Mouse (Mus musculus) myocyte (in vitro differentiated cells): ENCODE data around the gene Gimap9.

ENCODE experiments used
- MYOG ChIP-seq, 3 experiments: IDR thresholded peaks; one replicate each; pipeline ENCODE4 v1.6.1; 2011; ENCODE audit warnings: control low read depth in 2 of 3, low read depth in 2 of 3, mild to moderate bottlenecking in 2 of 3; ENCODE audit not compliant: insufficient read length in 2 of 3, control insufficient read depth in 1 of 3, insufficient read depth in 1 of 3
- POLR2A ChIP-seq: IDR thresholded peaks from one replicate; pipeline ENCODE4 v1.6.1; 2011; ENCODE audit warnings: low read depth, mild to moderate bottlenecking, control low read depth, moderate library complexity; ENCODE audit not compliant: insufficient read length
- POLR2AphosphoS2 ChIP-seq: IDR thresholded peaks from one replicate; pipeline ENCODE4 v1.6.1; 2011; ENCODE audit warnings: low read depth, control low read depth; ENCODE audit not compliant: insufficient read length
- TCF12 ChIP-seq: IDR thresholded peaks from one replicate; pipeline ENCODE4 v1.6.1; 2011; ENCODE audit warnings: mild to moderate bottlenecking, control low read depth; ENCODE audit not compliant: poor library complexity, insufficient read depth, severe bottlenecking
- TCF3 ChIP-seq: IDR thresholded peaks from one replicate; pipeline ENCODE4 v1.6.1; 2011; ENCODE audit warnings: low read depth, control low read depth; ENCODE audit not compliant: insufficient read length
- USF1 ChIP-seq: IDR thresholded peaks from one replicate; pipeline ENCODE4 v1.6.1; 2011; ENCODE audit warnings: low read depth, mild to moderate bottlenecking, control low read depth, moderate library complexity

DNA sequence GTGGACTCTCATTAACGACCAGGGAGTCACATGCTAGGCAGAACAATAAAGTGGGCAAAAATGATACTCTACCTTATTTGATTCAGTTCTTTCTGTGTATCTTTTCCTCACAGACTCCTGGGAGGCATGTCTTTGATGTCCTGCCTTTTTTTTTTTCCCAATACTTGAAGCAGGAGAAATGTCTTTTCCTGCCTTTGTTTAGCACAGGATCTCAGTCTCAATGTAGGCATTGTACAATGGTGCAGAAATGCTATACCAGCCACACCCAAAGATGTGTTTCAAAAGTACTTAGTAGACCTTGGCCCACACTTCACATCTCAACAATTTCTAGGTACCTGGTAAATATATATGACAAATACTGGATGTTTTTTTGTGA, 21.6 kb downstream of the Gimap9 start:
- no peak for TF ChIP-seq POLR2A
- TF ChIP-seq USF1 = no peak
- no peak for TF ChIP-seq TCF12
- TF ChIP-seq TCF3 = no peak
- TF ChIP-seq POLR2AphosphoS2 = no peak
- TF ChIP-seq MYOG (IDR thresholded peaks at IDR 0.05; ENCODE audit: control insufficient read depth in 1 of 3, insufficient read depth in 1 of 3, insufficient read length in 2 of 3, low read depth in 2 of 3) = no peak
